Mouse (Mus musculus): ENCODE data around the gene Rap1gds1. TPM values are rescaled to one million over a fixed set of nuclear protein-coding genes. Genes with fewer than 3 reads are reported as not detected.

The Rap1gds1 gene
- polyA plus RNA-seq, 1 experiment: 25.5 TPM

DNA sequence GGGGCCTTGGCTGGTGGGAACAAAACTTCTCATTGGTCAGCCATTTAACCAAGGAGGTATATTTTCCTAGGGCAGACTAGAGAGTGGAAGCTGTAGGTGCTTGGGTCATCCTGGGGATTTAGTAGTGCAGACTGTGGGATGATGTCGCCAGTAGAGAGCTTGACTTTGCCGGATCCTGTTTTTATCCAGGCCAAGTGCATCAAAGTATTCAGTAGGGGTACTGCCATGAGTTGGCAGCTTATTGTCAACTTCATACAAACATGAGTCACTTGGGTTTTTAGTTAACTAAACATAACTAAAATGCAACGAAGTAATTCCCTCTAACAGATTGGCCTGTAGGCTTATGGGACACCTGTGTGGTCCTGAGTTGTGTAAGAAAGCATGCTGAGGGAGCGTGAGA lies 158.4 kb downstream of the Rap1gds1 start:
- no peak overlapping the region for H3K4me3 ChIP-seq (ENCODE audit: control insufficient read depth, insufficient read depth, low read length)
- H3K4me1 ChIP-seq (replicated peaks; ENCODE audit: control insufficient read depth, insufficient read depth, low read length): no peaks in the 10 kb centered on the region

DNA sequence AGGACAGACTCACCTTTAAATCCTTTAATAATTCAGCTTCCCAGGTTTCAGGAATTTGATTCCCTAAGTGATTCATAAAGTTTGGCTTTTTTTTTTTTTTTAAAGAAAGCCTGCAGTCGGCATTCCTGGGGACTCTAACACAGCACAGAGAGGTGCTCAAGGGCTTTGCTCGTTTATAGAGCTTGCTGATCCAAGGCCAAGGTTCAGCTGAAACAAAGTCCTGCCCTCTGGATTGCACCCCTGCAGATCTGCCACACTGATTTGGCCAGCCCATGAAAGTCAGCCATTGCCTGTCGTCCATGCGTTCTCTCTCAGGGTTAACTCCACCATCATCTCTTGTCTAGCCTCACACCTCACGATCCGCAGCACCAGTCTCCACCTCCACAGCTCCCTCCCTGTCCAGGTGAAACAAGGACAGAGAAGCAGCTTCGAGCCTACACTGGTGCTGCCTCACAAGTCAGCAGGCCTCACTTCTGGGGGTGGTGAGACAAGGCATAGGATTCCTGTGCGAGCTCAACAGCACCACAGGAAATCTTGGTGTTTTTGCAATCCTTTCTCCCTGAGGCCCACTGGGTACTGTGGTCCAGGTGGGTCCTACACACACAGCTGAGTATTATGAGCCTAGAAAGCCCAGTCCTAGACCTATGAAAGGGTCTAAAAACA lies 160.2 kb downstream of the Rap1gds1 start:
- H3K36me3 ChIP-seq (ENCODE audit: control insufficient read depth, insufficient read depth, low read length): no peaks in the 10 kb centered on the region
- no peak overlapping the region for H3K4me3 ChIP-seq (ENCODE audit: control insufficient read depth, insufficient read depth, low read length)
- TF ChIP-seq CTCF (IDR thresholded peaks at IDR 0.05; ENCODE audit: borderline replicate concordance, control insufficient read depth, extremely low read depth, insufficient read depth, low read length, poor library complexity) (no peak), POLR2A (IDR thresholded peaks at IDR 0.05; ENCODE audit: control insufficient read depth, extremely low read depth, insufficient read depth, low read length, poor library complexity) (no peak)
- 90% methylated on average over 8 of the region's 8 CpGs for WGBS
- no peaks in the 10 kb centered on the region for H3K4me1 ChIP-seq (replicated peaks; ENCODE audit: control insufficient read depth, insufficient read depth, low read length)
- H3K27me3 ChIP-seq (ENCODE audit: control insufficient read depth, insufficient read depth, low read length): no peaks in the 10 kb centered on the region
- H3K27ac ChIP-seq (ENCODE audit: control insufficient read depth, insufficient read depth, low read length): no peak overlapping the region
- no peak for DNase-seq

More for the DNA sequence above, 158.4 kb downstream of the Rap1gds1 start:
- no peaks in the 10 kb centered on the region for H3K36me3 ChIP-seq (ENCODE audit: control insufficient read depth, insufficient read depth, low read length)
- H3K27ac ChIP-seq (ENCODE audit: control insufficient read depth, insufficient read depth, low read length): no peak overlapping the region
- WGBS: 97% methylated on average over 4 of the region's 4 CpGs
- TF ChIP-seq CTCF (IDR thresholded peaks at IDR 0.05; ENCODE audit: borderline replicate concordance, control insufficient read depth, extremely low read depth, insufficient read depth, low read length, poor library complexity) (no peak), POLR2A (IDR thresholded peaks at IDR 0.05; ENCODE audit: control insufficient read depth, extremely low read depth, insufficient read depth, low read length, poor library complexity) (no peak)
- H3K27me3 ChIP-seq (ENCODE audit: control insufficient read depth, insufficient read depth, low read length): no peaks in the 10 kb centered on the region
- no peak for DNase-seq

DNA sequence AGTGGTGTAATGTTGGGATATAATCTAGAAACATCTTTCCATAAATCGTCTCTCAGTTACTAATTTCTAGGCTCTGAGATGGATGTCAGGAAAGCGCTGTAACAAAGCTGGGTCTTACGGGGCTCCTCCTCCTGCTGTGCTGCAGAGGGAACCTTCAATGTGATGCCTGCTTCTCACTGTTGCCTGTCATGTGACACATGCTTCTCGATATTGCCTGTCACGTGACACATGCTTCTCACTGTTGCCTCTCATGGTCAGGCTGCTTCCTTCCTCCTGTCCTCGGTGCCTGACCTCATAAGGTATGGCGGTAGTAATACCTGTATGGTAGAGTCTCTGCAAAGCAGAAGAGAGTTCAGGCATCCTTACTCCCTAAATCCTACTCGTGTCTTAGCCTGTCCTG lies 162.5 kb downstream of the Rap1gds1 start:
- H3K27me3 ChIP-seq (ENCODE audit: control insufficient read depth, insufficient read depth, low read length): no peaks in the 10 kb centered on the region
- TF ChIP-seq POLR2A (IDR thresholded peaks at IDR 0.05; ENCODE audit: control insufficient read depth, extremely low read depth, insufficient read depth, low read length, poor library complexity) (no peak), CTCF (IDR thresholded peaks at IDR 0.05; ENCODE audit: borderline replicate concordance, control insufficient read depth, extremely low read depth, insufficient read depth, low read length, poor library complexity) (no peak)
- H3K4me3 ChIP-seq (ENCODE audit: control insufficient read depth, insufficient read depth, low read length): no peak overlapping the region
- no peaks in the 10 kb centered on the region for H3K4me1 ChIP-seq (replicated peaks; ENCODE audit: control insufficient read depth, insufficient read depth, low read length)
- WGBS: 89% methylated on average over 8 of the region's 8 CpGs
- H3K36me3 ChIP-seq (ENCODE audit: control insufficient read depth, insufficient read depth, low read length): no peaks in the 10 kb centered on the region
- no peak for DNase-seq
- H3K27ac ChIP-seq (ENCODE audit: control insufficient read depth, insufficient read depth, low read length): no peak overlapping the region

DNA sequence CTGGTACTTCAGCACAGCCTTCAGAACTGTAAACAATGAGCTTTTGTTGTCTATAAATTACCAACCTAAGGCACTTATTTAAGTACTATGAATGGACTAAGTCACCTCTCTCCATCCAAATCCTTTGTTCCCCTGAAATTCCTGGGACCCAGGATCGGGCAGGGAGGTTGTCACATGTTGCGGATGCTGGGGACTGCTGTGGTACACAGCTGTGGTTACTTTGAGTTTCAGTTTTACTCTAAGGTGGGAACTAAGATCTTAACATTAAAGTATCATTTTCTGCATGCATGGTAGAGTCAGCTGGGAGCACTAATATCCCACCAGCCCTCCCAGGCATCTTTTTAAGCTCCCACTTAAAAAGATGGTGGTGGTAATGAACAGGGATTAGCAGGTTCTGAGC lies 165.7 kb downstream of the Rap1gds1 start:
- no peak for DNase-seq
- H3K27me3 ChIP-seq (ENCODE audit: control insufficient read depth, insufficient read depth, low read length): no peaks in the 10 kb centered on the region
- WGBS: 44% methylated on average over 2 of the region's 2 CpGs
- no peak overlapping the region for H3K4me3 ChIP-seq (ENCODE audit: control insufficient read depth, insufficient read depth, low read length)
- no peak for TF ChIP-seq CTCF (IDR thresholded peaks at IDR 0.05; ENCODE audit: borderline replicate concordance, control insufficient read depth, extremely low read depth, insufficient read depth, low read length, poor library complexity)
- TF ChIP-seq POLR2A (IDR thresholded peaks at IDR 0.05; ENCODE audit: control insufficient read depth, extremely low read depth, insufficient read depth, low read length, poor library complexity): no peak
- no peak overlapping the region for H3K27ac ChIP-seq (ENCODE audit: control insufficient read depth, insufficient read depth, low read length)
- no peaks in the 10 kb centered on the region for H3K4me1 ChIP-seq (replicated peaks; ENCODE audit: control insufficient read depth, insufficient read depth, low read length)
- H3K36me3 ChIP-seq (ENCODE audit: control insufficient read depth, insufficient read depth, low read length): no peaks in the 10 kb centered on the region

DNA sequence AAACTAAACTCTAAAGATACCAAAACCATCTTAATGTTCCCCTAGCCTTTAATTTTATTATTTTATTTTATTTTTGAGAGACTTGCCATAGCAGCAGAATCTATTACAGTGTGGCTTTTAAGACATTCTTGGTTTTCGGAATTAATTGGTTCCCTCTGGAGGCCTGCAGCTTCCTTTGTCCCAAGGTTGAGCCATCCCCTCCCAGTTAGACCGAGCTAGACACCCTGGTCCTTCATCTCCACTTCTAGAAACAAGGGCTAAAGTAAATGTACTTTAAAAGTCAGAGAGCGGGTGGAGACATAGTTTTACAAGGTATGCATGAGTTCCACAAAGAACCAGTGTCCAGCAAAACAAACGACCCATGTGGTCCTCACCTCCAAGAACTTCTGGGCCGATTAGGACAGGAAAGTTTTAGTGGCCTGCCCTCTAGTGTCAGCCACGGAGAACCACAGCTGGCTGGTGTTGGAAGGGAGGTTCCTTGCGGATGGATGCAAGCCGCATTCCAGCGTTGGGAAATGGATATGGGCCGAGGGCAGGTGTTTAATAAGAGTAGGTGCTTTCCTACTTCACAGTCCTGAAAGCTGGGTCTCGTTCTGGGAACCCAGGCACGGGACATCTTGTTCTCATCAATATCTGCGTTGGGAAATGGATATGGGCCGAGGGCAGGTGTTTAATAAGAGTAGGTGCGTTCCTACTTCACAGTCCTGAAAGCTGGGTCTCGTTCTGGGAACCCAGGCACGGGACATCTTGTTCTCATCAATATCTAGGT lies 168.7 kb downstream of the Rap1gds1 start:
- Histone ChIP-seq H3K36me3 (ENCODE audit: control insufficient read depth, insufficient read depth, low read length) (no peaks in the 10 kb centered on the region), H3K4me1 (replicated peaks; ENCODE audit: control insufficient read depth, insufficient read depth, low read length) (no peaks in the 10 kb centered on the region), H3K27me3 (ENCODE audit: control insufficient read depth, insufficient read depth, low read length) (no peaks in the 10 kb centered on the region), H3K4me3 (ENCODE audit: control insufficient read depth, insufficient read depth, low read length) (no peak overlapping the region), H3K27ac (ENCODE audit: control insufficient read depth, insufficient read depth, low read length) (no peak overlapping the region)
- TF ChIP-seq POLR2A (IDR thresholded peaks at IDR 0.05; ENCODE audit: control insufficient read depth, extremely low read depth, insufficient read depth, low read length, poor library complexity) (no peak), CTCF (IDR thresholded peaks at IDR 0.05; ENCODE audit: borderline replicate concordance, control insufficient read depth, extremely low read depth, insufficient read depth, low read length, poor library complexity) (peak; percentile 74; the same call in 1 of the 2 replicates)
- DNase-seq: peak; percentile 49
- 53% methylated on average over 17 of the region's 17 CpGs for WGBS

DNA sequence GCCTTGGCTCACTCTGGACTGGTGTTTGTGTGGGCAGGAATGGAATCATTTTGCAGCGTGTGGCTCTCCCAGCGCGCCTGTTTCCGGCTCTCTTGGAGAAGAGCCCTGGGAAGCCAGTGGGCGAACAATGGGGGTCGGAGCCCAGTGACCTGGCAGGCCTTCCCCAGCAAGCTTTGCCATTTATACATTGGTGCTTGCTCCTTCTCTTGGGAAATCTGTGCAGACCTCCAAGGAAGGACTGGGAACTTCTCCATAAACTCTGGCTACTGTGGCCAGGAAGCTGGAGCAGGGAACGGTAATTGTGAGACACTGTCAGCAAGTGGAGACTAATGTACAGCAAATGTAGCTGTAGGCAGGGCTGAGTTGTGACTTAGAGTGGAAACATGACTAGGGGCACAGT lies 169.3 kb downstream of the Rap1gds1 start:
- Histone ChIP-seq H3K36me3 (ENCODE audit: control insufficient read depth, insufficient read depth, low read length) (no peaks in the 10 kb centered on the region), H3K27ac (ENCODE audit: control insufficient read depth, insufficient read depth, low read length) (no peak overlapping the region), H3K4me3 (ENCODE audit: control insufficient read depth, insufficient read depth, low read length) (no peak overlapping the region), H3K4me1 (replicated peaks; ENCODE audit: control insufficient read depth, insufficient read depth, low read length) (peaks cover 4% of the 10 kb centered on the region), H3K27me3 (ENCODE audit: control insufficient read depth, insufficient read depth, low read length) (no peaks in the 10 kb centered on the region)
- DNase-seq: no peak
- no peak for TF ChIP-seq CTCF (IDR thresholded peaks at IDR 0.05; ENCODE audit: borderline replicate concordance, control insufficient read depth, extremely low read depth, insufficient read depth, low read length, poor library complexity)
- no peak for TF ChIP-seq POLR2A (IDR thresholded peaks at IDR 0.05; ENCODE audit: control insufficient read depth, extremely low read depth, insufficient read depth, low read length, poor library complexity)
- WGBS: 88% methylated on average over 7 of the region's 7 CpGs
